Mouse (Mus musculus): ENCODE data around the gene Rasgrf1.

DNA sequence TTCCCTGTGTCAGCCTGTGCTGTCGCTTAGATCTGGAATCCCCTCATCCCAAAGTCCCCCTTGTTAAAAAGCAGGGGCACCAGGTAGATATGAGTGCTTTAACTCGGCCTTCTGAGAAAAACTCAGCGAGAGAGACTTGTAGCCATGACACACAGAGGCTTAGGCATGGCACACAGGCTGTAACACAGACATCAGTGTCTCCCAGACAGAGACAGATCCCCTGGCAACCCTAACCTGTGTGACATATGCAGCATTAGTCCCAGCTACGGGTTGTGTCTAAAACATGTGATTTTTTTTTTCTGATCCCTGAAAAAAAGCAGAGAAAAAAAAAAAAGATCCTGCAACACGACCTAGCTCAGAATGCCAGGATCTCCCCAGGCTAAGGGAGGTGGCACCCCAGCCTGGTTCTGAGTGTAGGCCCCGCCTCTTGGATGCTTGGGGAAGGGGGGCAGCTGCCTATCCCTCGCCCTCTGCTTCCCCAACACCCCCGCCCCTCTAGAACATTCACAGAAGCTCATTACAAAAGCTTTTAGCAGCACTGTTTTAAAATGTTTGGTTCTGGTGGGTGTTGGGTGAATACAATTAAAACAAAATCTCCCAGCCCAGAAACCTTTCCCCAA, 39.1 kb upstream of the Rasgrf1 start:
- TF ChIP-seq CTCF (IDR thresholded peaks at IDR 0.05; ENCODE audit: control insufficient read depth, insufficient read depth, insufficient read length) (no peak), MAX (IDR thresholded peaks at IDR 0.05) (no peak), USF1 (IDR thresholded peaks at IDR 0.05; ENCODE audit: low read depth) (no peak), MYOD1 (IDR thresholded peaks at IDR 0.05; ENCODE audit: control insufficient read depth, insufficient read length, low read depth) (no peak), CEBPB (IDR thresholded peaks at IDR 0.05; ENCODE audit: low read depth) (no peak), MYOG (IDR thresholded peaks at IDR 0.05; ENCODE audit: control insufficient read depth, extremely low read depth, insufficient read length) (no peak)
